Comparison of ENCODE assay signal across 9 mouse cellular contexts in genomic region chr10:99353541-99354292, GRCm38 (mm10).
A peak's percentile ranks its signal among the peaks of the same experiment; 100 is the strongest.
DNase-seq lines count a peak whose midpoint lies in the region; ATAC-seq and TF ChIP-seq lines count a peak whose summit lies in the region.
"Had no signal": no experiment of that assay in that cellular context is flagged by ENCODE, and none has a peak within 500 bp of the region (broad histone marks: within the 10 kb centered on the region; RNA-seq: fewer than 3 reads in every experiment).

No protein-coding gene starts in this region.

- intact Hi-C loops in gastrocnemius, adult 2 months (cut with DNase I), result no loop called here

- ATAC-seq in inflammation-experienced regulatory T-cells, adult 6 months, result peak; percentile 71
- ATAC-seq in megakaryocyte, adult 5-6 weeks (ENCODE audit: poor library complexity, severe bottlenecking), result peak; percentile 83

- no peak for TF ChIP-seq CTCF in gastrocnemius, adult 2 months (IDR thresholded peaks at IDR 0.05)

- H3K4me3 ChIP-seq in gastrocnemius, adult 2 months, result no peak overlapping the region; the same call in 1 of the 2 replicates
- H3K4me3 ChIP-seq: liver, embryonic 15.5 days had no signal

- DNase-seq in lung, adult 18-20 months, result peak; percentile 35 to 51
- no peak for DNase-seq in lung, postnatal 10 days
- peak; percentile 30 for DNase-seq in T-cell, adult 2 months (ENCODE audit: low spot score)
- DNase-seq in layer of hippocampus, adult 11-12 months (ENCODE audit: low spot score), result no peak
- DNase-seq in gastrocnemius, adult 2 months, result no peak
- DNase-seq in layer of hippocampus, postnatal 10 days (ENCODE audit: low spot score in 2 of 2), result no peak

- no peak overlapping the region for H3K27ac ChIP-seq in gastrocnemius, adult 2 months
- H3K27ac ChIP-seq: liver, embryonic 15.5 days had no signal

Comparison
In these comparisons a context has a peak if more than half of its experiments do, and no peak if none do; other contexts are left out.
1. DNase-seq: peak in lung, adult 18-20 months (2 of 2) and T-cell, adult 2 months (single experiment); none in lung, postnatal 10 days (single experiment), layer of hippocampus, adult 11-12 months (single experiment), gastrocnemius, adult 2 months (single experiment) and layer of hippocampus, postnatal 10 days (0 of 2).